Mouse (Mus musculus) urinary bladder, postnatal 36 days (tissue): ENCODE results near the gene Defb45.
A peak's percentile ranks its signal among the peaks of the same experiment; 100 is the strongest.

Experiments
- DNase-seq, 2 experiments: peaks; one replicate each; pipeline ENCODE4 v3.0.0; 2022; ENCODE audit warnings: low spot score in 2 of 2, mixed read lengths in 1 of 2

Defb45 gene

DNA sequence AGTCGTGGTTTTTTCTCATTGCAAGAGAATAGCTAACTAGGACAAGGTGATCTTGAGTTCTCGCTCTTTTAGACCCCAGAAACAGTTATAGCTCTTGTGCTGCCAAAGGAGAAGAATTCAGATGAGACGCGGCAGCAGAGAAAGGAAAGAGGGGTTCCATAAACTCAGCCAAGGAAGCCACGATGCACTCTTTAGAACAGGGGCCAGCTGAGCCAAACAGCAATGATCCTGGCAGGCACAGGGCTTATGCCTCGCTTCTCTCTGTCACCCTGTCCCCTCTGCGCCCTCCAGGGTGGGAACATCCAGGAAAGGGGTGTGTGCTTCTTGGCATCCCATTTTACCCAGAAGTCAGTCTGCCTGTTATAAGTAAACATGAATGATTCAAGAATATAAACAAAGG lies at the start of gene Defb45:
Defb45 (minus strand) TSS at position 101 of the 400 bp plus-strand sequence.
- DNase-seq = no peak

DNA sequence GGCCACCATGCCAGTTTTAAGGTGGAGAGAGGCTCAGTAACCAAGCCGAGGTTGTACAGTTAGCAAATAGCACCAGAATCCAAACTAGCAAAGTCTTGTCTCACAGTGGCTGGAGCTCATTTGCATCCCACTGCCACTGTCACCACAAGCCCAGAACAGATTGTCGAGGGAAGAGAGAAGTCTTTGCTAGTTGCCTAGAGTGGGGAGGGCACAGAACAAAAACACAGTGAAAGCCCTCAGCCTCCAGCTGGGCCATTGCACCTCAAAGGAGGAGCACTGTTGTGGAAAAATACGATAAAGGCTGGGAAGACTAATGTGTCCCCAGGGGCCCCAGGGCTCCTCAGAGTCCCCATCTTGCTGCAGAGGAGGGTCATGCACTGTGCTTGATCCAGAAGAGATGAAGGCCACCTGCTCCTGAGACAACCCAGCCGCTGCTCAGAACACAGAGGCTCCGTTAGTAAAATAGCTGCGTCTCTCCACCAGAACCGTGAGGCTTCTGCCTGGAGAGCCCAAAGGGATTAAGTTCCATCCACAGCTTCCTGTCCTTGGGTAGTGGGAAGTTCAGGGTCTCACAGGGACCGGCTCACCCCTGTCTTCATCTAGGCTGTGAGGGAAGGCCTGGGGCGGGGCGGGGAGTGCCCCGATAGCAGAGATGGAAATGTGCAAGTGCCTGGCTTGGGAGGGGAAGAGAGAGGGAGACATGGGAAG lies 40.4 kb upstream of the Defb45 start:
- peak in 1 of 2 experiments; percentile 28 for DNase-seq

DNA sequence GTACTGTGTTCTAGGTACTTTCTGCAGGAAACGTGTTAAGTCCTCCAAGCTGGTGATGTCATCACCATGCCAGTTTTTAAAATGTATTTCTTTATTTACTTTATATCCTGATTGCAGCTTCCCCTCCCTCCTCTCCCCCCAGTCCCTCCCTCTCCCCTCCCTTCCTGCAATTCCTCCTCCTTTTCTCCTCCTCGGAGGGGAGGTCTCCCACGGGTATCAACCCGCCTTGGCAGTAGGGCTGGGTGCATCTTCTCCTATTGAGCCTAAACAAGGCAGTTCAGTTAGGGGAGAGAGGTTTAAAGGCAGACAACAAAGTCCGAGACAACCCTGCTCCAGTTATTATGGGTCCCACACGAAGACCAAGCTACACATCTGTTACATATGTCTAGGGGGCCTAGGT lies 39.7 kb upstream of the Defb45 start:
- DNase-seq = no peak

DNA sequence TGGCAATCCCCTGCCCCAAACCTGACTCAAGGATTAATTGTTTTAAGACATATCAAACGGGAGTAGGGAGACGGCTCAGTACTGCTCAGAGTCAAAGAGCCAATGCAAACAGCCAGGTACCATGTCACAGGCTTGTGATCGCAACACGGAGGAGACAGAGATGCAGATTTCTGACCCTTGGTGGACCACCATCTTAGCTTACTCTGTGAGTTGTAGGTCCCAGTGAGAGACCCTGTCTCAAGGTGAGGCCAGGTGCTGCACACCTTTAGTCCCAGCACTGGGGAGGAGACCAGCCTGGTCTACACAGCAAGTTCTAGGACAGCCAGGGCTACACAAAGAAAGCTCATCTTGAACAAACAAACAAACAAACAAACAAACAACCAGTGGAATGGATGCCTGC lies 38.2 kb upstream of the Defb45 start:
- DNase-seq = no peak

DNA sequence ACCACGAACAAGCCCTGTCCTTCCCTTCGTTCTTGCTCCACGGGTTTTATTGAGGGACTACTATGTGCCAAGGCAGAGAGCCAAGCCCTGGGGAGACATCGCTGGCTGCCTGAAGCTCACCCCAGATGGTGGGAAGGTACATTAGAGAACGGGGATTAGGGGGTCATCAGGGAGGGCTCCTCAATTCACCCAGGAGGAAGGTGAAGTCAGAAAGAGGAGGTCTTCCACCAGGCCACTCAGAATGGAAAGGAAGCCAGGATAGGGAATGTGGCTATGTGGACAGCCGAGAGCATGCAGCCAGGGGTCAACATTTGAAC lies 37.8 kb upstream of the Defb45 start:
- no peak for DNase-seq

DNA sequence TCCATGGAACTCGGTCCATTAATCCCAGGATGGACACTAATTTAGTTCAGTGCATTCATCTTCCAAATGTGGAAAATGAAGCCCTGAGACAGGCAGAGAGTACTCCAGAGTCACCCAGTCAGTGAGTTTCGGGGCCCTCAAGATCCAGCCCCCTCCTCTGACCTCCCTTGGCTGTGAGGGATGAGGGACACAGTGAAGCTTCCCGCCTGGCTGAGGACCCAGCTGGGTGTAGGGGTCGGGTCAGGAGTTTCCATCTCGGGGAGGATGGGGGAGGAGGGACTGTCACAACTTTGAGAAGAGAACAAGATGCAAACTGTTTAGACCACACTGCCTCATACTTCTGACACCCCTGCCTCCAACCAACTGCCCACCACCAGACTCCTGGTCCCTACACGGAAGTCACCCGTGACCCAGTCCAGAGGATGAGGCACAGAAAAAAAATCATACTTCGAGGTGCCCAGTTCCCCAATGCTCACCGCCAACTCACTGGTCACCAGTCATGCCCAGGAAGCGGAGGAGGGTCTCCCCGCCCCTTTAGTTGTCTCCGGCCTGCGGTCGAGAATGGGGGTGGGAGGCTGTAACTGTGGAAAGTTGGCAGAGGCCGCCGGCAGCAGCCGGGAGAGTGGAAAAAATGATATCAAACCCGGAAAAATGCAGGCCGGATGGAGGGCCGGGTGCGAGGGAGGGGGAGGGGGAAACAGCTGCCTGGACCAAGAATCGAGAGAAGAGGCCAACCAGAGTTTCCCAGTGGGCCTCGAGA lies 37.2 kb upstream of the Defb45 start:
- DNase-seq = peak; percentile 30 to 63

DNA sequence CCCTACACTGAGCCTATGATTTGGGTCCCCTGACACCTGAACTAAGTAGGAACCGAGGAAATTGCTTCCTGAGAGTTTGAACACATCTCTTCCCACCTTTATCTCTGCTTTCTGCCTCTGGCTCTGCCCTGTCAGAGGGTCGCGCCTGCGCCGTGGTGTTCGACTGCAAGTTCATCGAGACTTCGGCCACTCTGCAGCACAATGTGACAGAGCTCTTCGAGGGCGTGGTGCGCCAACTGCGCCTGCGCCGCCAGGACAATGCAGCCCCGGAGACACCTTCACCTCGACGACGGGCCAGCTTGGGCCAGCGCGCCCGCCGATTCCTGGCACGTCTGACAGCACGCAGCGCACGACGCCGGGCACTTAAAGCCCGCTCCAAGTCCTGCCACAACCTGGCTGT lies 35.1 kb upstream of the Defb45 start:
- DNase-seq = no peak

DNA sequence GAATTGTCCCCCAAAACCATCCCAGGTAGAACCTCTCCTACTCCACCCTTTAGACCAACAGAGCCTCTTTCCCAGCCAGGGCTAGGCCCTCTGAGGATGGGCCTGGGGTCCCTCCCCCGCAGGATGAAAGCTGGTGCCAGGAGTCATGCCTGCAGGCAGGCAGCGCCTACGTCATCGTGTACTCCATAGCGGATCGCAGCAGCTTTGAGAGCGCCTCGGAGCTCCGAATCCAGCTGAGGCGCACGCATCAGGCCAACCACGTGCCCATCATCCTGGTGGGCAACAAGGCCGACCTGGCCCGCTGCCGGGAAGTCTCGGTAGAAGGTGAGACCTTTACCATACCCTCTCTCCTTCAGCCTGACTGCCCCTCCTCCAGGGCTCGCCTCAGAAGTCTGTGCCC lies 34.1 kb upstream of the Defb45 start:
- no peak for DNase-seq

DNA sequence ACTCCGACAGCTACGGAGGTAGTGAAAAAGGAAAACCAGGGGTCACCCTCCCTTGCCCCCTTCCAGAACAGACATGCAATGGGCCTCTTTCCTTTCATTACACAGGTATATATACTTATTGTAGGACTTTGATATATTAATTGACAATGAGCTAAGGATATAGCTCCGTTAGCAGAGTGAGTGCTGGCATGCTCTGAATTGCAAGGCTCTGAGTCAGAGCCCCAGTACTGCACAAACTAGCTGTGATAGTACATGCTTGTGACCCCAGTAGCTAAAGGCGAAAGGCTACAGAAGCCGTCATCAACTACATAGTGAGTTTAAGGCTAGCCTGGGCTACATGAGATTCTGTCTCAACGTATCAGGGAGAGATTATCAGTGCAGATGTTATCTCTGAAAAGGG lies 30.7 kb upstream of the Defb45 start:
- DNase-seq = no peak

DNA sequence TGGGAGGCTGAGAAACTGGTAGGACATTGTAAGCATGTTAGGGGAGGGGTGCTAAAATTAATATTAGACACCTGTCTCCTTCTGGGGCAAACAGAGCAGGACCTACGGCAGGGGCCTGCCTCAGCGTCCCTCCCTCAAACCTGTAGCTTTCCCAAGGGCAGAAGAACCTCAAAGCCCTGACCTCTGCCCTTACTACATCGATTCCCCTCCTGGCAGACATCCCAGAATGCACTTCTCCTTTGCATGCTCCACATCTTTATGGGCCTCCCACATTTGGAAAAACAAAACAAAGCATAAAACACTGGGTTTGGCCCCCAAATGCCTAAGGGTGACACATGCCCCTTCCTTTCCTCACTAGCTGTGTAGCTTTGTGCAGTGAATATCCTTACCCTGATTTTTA lies 30.0 kb upstream of the Defb45 start:
- no peak for DNase-seq

DNA sequence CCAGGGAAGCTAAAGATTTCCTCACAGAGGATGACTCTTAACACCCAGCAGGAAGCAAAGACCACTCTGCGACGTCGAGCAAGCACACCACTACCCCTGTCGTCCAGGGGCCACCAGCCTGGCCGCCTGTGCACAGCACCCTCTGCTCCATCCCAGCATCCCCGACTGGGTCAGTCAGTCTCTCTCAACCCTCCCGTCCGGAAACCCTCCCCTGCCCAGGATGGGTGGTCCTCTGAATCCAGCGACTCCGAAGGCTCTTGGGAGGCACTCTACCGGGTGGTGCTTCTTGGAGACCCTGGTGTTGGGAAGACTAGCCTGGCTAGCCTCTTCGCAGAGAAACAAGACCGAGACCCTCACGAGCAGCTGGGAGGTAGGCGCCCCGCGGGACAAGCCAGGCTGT lies 28.9 kb upstream of the Defb45 start:
- no peak for DNase-seq

DNA sequence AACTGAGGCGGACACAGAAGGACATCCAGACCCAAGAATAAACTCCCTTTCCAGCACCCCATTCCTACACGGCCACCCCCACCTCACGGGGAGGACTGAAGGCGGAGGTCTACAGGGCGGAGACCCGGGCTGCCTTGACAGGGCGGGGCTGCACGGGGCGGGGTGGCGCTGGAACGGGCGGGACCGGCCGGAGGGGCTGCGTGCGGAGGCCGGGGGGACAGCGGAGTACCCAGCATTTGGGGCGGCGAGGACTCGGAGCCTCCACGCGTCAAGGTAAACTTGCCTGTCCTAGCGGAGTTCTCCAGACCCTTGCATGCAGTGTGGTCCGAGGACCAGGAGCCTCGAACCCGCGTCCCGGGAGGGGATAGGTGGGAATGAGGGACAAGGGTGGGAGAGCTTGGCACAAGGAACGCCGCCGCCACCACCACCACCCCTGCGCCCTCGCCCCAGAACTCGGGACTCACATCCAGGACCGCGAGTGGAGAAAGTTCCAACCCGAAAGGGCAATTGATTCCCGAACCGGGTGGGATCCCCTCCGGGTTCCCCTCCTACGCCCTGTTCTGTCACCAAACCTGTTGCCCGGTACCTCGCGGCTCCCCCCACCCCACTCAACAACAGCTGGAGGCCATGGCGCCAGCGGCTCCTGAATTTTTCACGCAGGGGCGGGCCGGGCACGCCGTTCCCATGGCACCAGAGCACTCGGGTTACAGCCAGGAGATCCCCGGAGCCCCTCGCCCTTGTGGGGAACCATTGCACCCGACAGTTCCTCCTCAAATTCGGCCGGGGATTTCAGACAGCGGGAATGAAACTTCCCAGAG lies 27.8 kb upstream of the Defb45 start, which contains the start of gene Rem1:
Rem1 (plus strand) TSS at position 178 of the 818 bp plus-strand sequence.
- peak in 1 of 2 experiments; percentile 27 for DNase-seq

DNA sequence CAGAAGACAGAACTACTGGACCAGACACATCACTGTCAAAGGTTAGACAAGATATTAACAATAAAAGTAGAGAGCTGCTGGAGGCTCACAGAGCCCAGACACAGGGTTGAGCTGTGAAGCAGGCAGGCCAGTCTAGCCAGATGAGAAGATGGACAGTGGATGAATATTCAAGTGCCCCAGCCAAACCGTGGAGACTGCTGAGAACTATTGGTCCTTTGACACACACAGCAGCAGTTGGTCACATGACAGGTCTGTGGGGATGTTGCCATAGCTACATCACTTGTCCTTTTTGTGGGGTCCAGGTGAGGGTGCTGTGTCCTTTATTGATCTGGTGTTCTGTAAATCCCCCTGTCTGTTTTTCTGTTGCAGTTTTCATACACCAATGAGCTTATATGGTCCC lies 26.1 kb upstream of the Defb45 start:
- DNase-seq = no peak

DNA sequence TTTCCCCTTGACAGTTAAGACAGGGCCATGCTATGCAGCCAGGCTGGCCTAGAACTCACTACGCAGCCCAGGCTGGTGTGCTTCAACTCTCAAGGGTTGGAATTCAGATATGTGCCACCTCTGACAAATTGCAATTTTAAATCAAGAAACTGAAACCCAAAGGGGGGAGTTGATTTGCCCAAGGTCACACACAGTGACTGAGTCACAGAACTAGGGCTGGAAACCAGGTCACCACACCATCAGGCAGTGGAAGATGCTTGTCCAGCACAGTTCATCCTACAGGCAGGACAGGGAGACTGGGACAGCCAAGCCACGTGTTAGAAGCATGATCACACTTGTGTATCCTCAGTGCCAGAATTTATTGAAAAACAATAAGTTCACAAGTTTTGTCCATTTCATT lies 25.4 kb upstream of the Defb45 start:
- DNase-seq = no peak

DNA sequence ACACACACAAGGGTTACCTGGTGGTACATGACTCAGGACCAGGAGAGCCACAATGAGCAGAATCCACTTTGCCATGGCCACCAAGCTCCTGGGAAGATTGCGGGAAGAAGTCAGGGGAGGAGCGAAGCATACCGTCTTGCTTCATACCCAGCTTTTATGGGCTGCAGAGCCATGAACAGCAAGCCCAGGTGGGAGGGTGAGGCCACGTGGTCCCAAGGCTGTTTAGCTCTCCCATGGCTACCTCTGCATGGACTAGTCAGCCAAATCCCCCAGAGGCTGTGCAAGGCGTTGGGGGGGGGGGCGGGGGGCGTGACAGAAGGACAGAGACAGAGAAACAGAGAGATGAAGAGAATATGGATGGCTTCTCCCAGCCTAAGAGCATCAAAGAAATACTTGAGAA lies 23.8 kb upstream of the Defb45 start, which contains the start of gene Defb25:
Defb25 (minus strand) TSS at position 101 of the 400 bp plus-strand sequence.
- no peak for DNase-seq

DNA sequence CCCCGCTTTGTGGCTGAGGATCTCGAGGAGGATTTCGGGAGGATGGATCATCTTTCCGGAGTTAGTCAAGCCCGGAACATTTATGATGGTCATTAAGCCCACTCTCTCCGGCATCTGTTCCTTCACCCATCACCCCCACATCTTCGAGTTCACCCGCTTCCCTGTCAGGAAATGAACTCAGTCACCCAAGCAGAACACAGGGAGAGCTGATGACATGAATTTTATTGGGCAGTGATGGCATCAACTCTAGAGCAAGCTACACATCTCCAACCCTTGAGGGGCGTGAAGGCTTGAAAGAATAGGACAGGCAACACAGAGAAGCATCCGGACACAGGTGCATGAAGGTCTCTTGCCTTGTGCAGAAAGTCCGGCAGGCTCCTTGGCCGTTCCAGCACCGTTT lies 23.0 kb upstream of the Defb45 start:
- no peak for DNase-seq

DNA sequence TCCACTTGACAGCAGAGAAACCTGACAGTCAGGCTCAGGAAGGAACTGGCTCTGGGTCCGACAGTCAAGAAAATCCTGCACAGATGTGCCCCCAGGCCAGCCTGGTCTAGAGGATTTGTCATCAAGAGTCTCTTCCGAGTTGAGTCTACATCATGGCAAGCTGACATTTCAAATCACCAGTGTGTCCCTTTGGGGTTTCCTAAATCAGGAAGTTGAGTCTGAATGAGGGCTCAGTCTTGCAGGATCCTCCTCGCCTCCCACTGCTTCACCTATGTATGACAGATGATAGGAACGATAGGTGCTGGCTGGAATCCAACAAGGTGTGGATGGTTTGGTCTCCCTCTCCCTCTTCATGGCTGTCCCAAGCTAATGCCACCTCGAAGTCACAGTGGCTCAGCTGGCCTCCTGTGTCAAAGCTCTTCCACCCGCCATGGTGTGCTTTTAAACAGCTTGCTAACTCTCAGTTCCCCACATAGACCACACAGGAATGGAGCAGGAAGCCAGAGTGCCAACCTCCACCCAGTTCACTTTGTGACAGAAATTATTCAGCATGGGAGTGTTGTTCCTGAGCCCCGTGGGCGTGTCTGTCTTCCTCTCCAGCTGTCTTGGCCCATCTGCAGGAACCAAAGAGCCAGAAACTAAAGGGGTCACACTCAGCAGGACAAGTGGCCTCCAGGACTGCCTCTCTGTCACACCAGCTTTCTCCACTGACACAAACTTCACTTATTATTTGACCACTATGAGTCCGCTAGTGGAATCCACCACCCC lies 21.4 kb upstream of the Defb45 start:
- peak in 1 of 2 experiments; percentile 13 for DNase-seq

DNA sequence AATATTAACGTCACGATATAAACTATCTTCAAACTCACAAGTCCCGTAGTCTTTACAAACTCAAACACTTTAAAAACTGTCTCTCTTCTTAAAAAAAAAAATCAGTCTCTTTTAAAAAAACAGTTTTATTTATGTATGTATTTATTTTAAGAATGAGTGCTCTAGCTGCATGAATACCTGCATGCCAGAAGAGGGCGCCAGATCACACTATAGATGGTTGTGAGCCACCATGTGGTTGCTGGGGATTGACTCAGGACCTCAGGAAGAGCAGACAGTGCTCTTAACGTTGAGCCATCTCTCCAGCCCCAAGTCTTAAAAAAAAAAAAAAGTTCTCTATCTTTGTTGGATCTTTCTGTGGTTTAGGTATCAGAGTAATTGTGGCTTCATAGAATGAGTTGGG lies 18.2 kb upstream of the Defb45 start:
- DNase-seq = no peak

DNA sequence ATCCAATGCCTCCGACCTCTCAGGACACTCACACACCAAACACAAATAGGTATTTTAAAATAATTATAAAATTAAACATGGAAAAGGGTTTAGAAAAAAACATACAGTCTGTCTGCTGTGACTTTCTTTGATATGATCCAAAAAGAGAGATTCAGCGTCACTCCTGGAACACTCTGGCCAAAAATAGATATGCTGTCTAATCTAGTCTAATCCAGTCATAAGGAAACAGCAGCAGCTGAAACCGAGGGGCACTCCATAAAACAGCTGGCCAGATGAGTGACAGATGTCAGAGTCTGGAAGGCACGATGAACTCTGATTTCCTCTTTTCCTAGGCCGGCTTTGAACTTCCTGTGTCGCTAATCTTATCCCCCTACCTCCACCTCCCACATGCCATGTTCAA lies 17.3 kb upstream of the Defb45 start:
- no peak for DNase-seq

DNA sequence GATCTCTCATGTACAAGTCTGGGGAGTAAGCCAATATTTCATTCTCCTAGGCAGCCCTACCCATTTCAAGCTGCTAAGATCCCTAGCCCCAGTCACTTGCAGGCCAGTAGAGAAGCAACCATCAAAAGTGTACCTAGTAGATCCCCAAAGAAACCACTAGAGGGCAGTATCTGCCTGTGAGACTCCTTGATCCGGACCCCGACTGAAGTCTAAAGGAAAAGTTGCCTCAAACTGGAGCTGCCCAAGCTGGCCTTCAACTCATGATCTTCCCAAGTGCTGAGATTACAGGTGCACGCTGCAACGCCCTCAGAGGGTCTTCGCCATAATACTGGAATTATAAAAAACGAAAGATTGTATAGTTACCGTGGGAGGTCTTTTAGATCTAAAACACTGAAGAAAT lies 16.4 kb upstream of the Defb45 start:
- peak; percentile 25 to 35 for DNase-seq

DNA sequence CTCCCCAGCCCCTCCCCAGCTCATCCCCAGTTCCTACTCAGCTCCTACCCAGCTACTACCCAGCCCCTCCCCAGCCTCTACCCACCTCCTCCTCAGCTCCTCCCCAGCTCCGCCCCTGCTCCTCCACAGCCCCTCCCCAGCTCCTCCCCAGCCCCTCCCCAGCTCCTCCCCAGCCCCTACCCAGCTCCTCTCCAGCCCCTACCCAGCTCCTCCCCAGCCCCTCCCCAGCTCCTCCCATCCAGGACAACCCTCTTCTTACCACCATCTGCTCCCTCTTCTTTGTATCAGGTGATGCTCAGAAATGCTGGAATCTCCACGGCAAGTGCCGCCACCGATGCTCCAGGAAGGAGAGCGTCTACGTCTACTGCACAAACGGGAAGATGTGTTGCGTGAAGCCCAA lies 13.0 kb upstream of the Defb45 start:
- DNase-seq = no peak

DNA sequence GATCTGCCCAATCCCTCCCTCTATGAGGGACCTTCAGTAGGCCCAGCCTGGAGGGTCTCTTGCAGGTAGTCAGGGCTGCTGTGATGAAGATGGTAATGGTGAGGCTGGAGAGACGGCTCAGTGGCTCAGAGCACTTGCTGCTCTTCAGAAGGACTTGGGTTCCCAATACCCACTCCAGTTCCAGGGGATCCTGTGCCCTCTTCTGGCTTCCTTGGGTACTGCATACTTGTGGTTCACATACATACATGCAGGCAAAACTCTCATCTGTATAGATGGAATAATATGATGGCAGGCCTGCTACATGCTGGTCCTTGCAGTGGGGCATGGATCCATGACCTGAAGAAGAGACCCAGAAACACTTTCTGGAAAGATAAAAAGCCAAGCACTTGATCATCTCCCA lies 9.5 kb upstream of the Defb45 start:
- no peak for DNase-seq
